Mouse (Mus musculus) erythroblast, embryonic 14.5 days (primary cell): ENCODE data around the gene Coa5.

Experiments
- GATA1 ChIP-seq: IDR thresholded peaks from 2 replicates; pipeline ENCODE4 v1.6.1; 2012; ENCODE audit warnings: low read length, inconsistent platforms, mixed read lengths
- TAL1 ChIP-seq: IDR thresholded peaks from 3 replicates; pipeline ENCODE4 v1.6.1; 2012; ENCODE audit warnings: low read length, inconsistent platforms, mixed read lengths

GRCm38 (mm10) chr1:37448361-37449095 is 18.6 kb upstream of the Coa5 start:
- TF ChIP-seq TAL1 (no peak), GATA1 (no peak)
